Mouse (Mus musculus): ENCODE measurements around the gene Nptx2.

Nptx2 gene

DNA sequence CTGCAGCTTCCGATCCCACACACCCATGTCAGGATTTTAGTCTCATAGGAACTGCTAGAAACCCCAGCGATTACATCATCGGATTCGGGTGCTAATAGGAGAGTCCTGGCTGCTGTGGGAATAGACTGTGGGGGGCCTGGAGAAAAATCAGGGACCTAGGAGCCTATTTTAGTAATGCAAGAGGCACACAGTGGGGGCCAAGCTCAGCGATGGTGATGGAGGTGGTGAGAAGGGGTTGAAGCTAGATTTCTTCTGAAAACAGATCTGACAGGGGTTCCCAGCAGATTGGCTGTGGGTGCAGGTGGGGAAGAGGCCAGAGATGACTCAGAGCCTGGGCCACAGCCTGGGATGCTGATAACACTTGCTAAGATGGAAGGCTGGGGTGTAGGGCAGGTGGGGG, 39.4 kb downstream of the Nptx2 start:
- DNase-seq (ENCODE audit: low spot score in 2 of 2) = no peak

- no peak for DNase-seq (ENCODE audit: low spot score in 2 of 2)
These were observed 45.7 kb downstream of the Nptx2 start for GRCm38 (mm10) chr5:144591248-144591880.

DNA sequence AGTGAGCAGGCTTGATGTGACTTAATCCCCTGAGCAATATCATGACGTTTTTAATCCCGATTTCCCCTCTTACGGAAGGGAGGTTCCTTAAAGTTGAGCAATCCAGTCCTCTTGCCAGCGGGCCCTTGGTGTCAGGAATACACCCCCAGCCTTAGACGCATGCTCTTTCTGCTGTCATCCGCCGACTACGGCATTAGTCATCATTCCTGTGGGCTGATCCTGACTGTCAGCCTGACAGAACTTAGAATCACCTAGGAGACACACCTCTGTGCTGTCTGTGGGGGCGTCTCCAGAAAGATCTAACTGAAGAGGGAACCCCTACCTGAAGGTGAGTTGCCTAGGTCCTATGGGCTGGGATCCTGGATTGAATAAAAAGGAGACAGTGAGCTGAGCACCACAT, 49.1 kb downstream of the Nptx2 start:
- DNase-seq (ENCODE audit: low spot score in 2 of 2) = no peak

Measured in natural killer cell, adult 2 months (primary cell).